Mouse (Mus musculus) cerebellum, postnatal 10 days (tissue): Measurements from ENCODE around the gene Lhfpl2.

Experiments
- DNase-seq, 2 experiments: peaks; one replicate each; pipeline ENCODE4 v3.0.0; 2021; ENCODE audit warnings: mixed read lengths in 2 of 2

The Lhfpl2 gene

DNA sequence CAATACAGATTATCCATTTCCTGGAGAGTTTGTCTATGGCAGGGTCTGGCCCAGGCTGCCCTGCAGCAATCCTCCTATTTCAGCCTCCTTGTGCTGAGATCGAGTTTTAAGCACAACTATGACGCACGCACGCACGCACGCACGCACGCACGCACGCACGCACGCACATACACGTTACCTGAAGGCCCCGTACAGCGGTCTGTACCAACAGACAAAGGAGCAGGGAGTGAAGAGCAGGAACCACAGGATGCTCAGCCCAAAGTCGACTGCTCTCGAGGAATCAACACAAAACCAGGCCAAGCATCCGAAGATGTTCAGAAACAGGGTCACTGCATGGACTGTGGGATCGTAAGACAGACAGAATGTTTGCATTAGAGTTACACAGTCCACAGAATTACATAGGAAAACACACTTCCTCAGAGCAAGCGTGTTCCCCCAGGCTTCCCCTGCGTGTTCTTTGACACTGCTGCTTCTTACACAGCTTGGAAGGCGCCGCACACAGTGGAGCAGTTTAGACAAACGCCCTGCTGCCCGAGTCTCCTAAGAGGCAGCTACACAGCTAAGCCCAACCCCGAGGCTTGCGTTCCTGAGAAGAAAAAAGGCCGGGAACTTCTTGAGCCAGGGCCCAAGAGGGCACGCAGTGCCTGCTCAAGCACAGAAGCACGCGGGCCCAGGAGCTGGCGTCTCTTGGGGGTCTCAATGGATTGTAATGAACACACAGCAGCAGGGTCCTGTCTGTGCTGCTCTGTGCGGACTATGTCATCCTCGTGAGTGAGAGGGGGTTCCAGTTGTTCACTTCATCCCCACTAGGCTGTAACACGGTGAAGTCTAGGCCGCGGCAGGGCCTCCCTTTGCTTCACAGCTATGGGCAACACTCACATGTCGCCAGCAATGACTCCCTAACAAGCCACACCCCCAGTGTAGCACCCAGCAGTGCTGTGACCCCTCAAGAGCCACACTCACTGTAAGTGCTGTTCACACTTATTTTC, 167.4 kb downstream of the Lhfpl2 start:
- no peak for DNase-seq

DNA sequence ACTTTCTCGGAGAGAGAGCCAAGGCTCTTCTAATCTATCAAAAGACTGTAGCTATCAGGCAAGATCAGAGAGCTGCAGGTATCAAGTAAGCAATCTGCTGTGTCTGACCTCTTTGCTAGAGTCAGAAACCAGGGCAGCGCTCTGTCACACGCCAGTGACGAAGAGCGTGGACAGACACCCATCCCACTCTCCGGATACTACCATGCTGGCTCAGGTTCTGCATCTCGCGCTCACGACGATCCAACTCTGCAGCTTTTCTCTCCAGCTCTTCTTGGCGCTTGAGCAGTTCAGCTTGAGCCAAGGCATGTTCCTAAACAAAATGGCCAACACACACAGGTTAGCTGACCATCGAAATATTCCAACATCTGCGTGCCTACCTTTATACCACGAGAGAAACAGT, 174.3 kb downstream of the Lhfpl2 start:
- DNase-seq, result no peak

DNA sequence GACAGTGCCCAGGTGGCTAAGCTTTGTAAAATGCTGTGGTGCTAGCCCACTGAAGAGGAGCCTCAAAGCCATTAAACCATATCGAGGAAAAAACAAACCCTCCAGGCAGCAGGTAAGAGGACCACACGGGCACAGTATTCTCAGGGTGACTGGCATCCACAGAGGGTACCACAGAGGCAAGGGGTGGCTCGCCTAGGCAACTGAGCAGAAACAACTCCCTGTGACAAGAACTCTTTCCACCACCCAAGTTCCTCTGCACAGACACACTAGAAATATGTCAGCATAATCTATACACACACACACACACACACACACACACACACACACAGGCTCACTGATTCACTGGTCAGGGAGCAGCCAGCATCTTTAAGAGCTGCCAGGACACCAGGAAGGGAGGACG, 181.9 kb downstream of the Lhfpl2 start:
- DNase-seq, result peak in 1 of 2 experiments; percentile 32

DNA sequence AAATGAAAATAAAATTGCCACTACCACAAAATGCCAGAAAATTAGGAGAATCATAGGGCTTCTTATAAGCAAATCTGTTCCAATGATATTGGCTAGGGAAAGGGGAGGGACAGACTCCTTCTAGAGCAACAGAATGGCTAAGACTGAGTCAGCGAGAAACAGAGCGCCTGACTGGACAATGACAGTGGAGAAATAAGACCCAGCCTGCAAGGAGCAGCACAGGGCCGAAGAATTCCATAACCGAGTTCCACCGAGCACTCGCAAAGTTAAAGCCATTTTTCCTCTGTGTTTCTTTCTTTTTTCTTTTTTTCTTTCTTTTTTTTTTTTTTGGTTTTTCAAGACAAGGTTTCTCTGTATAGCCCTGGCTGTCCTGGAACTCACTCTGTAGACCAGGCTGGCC, 182.5 kb downstream of the Lhfpl2 start:
- DNase-seq, result no peak

DNA sequence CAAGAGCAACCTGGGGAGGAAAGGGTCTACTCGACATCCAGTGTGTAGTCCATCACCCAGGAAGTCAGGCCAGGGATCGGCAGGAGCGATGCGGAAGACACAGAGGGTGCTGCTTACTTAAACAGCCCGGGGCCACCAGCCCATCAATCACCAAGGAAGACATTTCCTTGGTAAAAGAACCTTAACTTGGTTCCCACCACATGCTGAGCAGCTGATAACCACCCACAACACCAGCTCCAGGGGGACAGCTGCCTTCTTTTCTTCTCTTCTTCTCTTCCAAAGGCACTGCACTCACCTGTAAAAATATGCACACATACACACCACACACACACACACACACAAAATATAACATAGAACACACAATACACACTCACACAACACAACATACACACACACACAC, 183.3 kb downstream of the Lhfpl2 start:
- no peak for DNase-seq

DNA sequence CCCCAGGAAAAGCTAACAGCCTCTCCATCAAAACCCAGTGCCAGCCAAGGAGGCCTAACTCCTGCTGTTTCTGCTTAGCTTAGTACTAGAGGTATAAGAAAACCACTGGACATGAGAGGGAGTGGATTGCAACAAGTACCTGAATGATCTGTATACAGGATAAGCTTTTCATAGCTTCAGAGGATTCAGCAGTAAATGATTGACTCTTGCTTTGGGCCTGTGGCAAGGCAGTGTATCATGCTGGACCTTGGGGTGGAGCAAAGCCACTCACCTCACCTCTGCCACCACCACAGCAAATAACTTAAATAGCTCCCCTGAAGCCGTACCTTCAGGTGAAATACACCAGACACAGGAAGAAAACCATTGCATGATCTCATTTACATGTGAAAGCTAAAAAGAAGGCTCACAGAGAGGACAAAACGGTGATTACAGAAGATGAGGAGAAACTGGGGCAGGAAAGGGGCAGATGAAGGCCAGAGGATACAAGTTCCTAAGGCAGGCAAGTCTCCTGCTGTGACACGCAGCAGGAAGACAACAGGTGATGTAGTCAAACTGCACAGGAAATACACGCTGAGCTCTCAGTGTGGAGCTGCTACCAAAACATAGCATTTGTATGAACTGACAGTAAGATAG, 184.4 kb downstream of the Lhfpl2 start:
- no peak for DNase-seq

DNA sequence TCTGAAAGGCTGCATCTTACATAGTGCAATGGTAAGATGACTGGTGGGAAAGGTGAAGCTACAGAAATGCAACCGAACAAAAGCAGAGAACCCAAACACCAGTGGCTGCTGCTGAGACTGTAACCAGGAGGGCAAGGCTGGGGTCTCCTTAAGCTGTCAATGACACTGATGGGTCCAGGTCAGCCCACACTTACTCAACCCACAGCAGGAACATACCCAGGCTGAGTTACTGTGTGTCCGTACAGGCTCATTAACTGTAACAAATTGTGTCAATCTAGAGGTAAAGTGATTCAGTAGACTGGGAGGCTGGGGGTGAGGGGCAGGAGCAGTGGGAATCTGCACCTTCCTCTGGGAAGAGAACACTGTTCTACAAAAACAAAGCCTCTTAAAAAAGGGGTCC, 185.3 kb downstream of the Lhfpl2 start:
- DNase-seq, result no peak
